Comparison of ENCODE assay signal across 28 mouse cellular contexts in the genomic region with DNA sequence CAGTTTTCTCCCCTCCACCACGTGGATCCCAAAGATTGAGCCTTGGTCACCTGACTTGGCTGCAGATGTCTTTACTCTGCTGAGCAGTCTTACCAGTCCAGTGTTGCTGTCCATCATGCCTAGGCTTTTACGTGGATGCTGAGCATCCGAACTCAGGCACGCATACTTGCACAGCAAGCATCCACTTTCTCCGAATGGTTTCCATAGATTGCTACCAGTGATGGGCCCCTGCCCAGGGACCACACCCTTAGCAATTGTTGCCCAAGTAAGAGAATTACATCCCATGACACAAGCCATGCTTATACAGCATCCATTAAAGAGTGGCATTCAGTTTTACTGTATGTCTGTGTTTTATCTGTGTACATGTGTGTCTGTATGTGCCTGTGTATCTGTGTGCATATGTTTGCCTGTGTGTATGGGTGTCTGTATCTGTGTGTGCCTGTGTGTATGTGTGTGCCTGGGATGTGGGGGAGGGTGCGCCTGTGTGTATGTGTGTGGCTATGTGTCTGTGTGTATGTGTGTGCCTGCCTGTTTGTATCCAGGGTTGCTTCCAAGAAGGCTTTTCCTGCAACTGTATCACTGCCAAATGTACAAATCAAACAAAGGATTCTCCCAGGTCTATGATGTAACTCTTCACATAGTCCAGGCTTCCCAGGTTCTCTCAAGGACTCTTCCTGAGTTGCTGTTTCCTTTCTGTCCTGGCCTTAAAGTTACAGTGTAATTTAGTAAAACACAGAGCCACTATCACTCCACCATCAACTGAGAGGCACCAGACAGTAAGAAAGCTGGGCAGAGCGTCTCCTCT. TPM values are rescaled to one million over a fixed set of nuclear protein-coding genes. Genes with fewer than 3 reads are reported as not detected.
A peak's percentile ranks its signal among the peaks of the same experiment; 100 is the strongest.
DNase-seq lines count a peak whose midpoint lies in the region; ATAC-seq and TF ChIP-seq lines count a peak whose summit lies in the region.
"Had no signal": no experiment of that assay in that cellular context is flagged by ENCODE, and none has a peak within 500 bp of the region (broad histone marks: within the 10 kb centered on the region; RNA-seq: fewer than 3 reads in every experiment).

No protein-coding gene starts in this region.

- peak overlapping the region; percentile 38 for H3K27ac ChIP-seq in heart, adult 2 months
- H3K27ac ChIP-seq in heart, embryonic 11.5 days (ENCODE audit: low read depth, low read length), result no peak overlapping the region
- no peak overlapping the region for H3K27ac ChIP-seq in kidney, embryonic 15.5 days
- peak overlapping the region; percentile 45; the same call in 1 of the 2 replicates for H3K27ac ChIP-seq in brown adipose tissue, adult 24 weeks (replicated peaks; ENCODE audit: low read depth, low read length)
- H3K27ac ChIP-seq: embryonic facial prominence, embryonic 15.5 days; gastrocnemius, adult 2 months; hindbrain, embryonic 12.5 days; left cerebral cortex, adult 2 months; stomach, postnatal 0 days had no signal

- TF ChIP-seq POLR2A in heart, adult 2 months (IDR thresholded peaks at IDR 0.05; ENCODE audit: insufficient read depth, low read depth, low read length), result no peak; the same call in 1 of the 2 replicates

- no peaks in the 10 kb centered on the region for H3K79me2 ChIP-seq in heart, adult 2 months (replicated peaks; ENCODE audit: control insufficient read depth, insufficient read depth, low read length)

- H3K4me3 ChIP-seq in heart, adult 2 months, result no peak overlapping the region
- no peak overlapping the region for H3K4me3 ChIP-seq in heart, embryonic 11.5 days (ENCODE audit: low read depth, low read length)
- no peak overlapping the region for H3K4me3 ChIP-seq in kidney, embryonic 15.5 days (replicated peaks)
- H3K4me3 ChIP-seq in brown adipose tissue, adult 24 weeks (ENCODE audit: insufficient read depth, low read depth, low read length), result no peak overlapping the region
- H3K4me3 ChIP-seq: embryonic facial prominence, embryonic 15.5 days; gastrocnemius, adult 2 months; hindbrain, embryonic 12.5 days; left cerebral cortex, adult 2 months had no signal

- no peak for DNase-seq in heart, adult 2 months
- DNase-seq in kidney, adult 11 months, result peak; percentile 3
- DNase-seq in lung, postnatal 10 days, result peak; percentile 43
- no peak for DNase-seq in lung, postnatal 25 days (ENCODE audit: low spot score)
- DNase-seq: adrenal gland, postnatal 36 days; cerebellum, adult 11 months; cerebellum, adult 9-11 months; gastrocnemius, adult 2 months; kidney, adult 9 months; lung, postnatal 14 days; thymus, adult 2 months; thymus, postnatal 4 days had no signal

- no peak overlapping the region for H3K9ac ChIP-seq in heart, adult 2 months (ENCODE audit: low read depth, low read length)
- no peak overlapping the region for H3K9ac ChIP-seq in heart, embryonic 11.5 days (ENCODE audit: low read depth, low read length)
- no peak overlapping the region for H3K9ac ChIP-seq in kidney, embryonic 15.5 days
- H3K9ac ChIP-seq: embryonic facial prominence, embryonic 15.5 days; hindbrain, embryonic 12.5 days had no signal

- WGBS in heart, adult 2 months, result 51% methylated on average over 7 of the region's 7 CpGs
- WGBS in heart, embryonic 11.5 days (ENCODE audit: insufficient replicate concordance), result 86% methylated on average over 7 of the region's 7 CpGs
- WGBS in kidney, embryonic 15.5 days, result 93% methylated on average over 7 of the region's 7 CpGs

- H3K27me3 ChIP-seq in heart, adult 2 months (ENCODE audit: control insufficient read depth, insufficient read depth, low read length), result no peaks in the 10 kb centered on the region
- H3K27me3 ChIP-seq in heart, embryonic 11.5 days (ENCODE audit: control insufficient read depth, insufficient read depth, low read length), result no peaks in the 10 kb centered on the region
- H3K27me3 ChIP-seq in kidney, embryonic 15.5 days, result no peaks in the 10 kb centered on the region
- H3K27me3 ChIP-seq: embryonic facial prominence, embryonic 15.5 days; hindbrain, embryonic 12.5 days had no signal

- H3K4me1 ChIP-seq in heart, adult 2 months (ENCODE audit: control insufficient read depth, insufficient read depth, low read length), result peaks cover 14% of the 10 kb centered on the region
- peaks cover 25% of the 10 kb centered on the region for H3K4me1 ChIP-seq in heart, embryonic 11.5 days (ENCODE audit: control insufficient read depth, insufficient read depth, low read length)
- H3K4me1 ChIP-seq in kidney, embryonic 15.5 days, result peaks cover 47% of the 10 kb centered on the region
- H3K4me1 ChIP-seq in brown adipose tissue, adult 24 weeks (ENCODE audit: control insufficient read depth, insufficient read depth, insufficient read length, low read length), result no peaks in the 10 kb centered on the region; the same call in 1 of the 2 replicates

- TF ChIP-seq EP300 in heart, adult 2 months (IDR thresholded peaks at IDR 0.05; ENCODE audit: insufficient read depth, low read depth, low read length), result 0 out of 2 replicates have a peak, but pooled peaks have one; percentile 12

- no peak for TF ChIP-seq CTCF in heart, adult 2 months (IDR thresholded peaks at IDR 0.05)

- ATAC-seq in heart, embryonic 11.5 days (replicated peaks; ENCODE audit: insufficient number of reproducible peaks, low FRiP score, low TSS enrichment), result no peak
- no peak for ATAC-seq in kidney, embryonic 15.5 days (replicated peaks; ENCODE audit: low FRiP score)
- ATAC-seq: CD4-positive, CD25-positive, alpha-beta regulatory T cell, adult 4 months; forebrain, embryonic 14.5 days had no signal

- H3K4me2 ChIP-seq in heart, embryonic 11.5 days, result no peak overlapping the region
- H3K4me2 ChIP-seq in kidney, embryonic 15.5 days, result no peak overlapping the region
- H3K4me2 ChIP-seq: embryonic facial prominence, embryonic 15.5 days; hindbrain, embryonic 12.5 days had no signal

- intact Hi-C loops in heart, adult 2 months (cut with DNase I), result no loop called here

- H3K9me3 ChIP-seq in heart, embryonic 11.5 days (replicated peaks; ENCODE audit: control insufficient read depth, low read length), result no peaks in the 10 kb centered on the region
- no peaks in the 10 kb centered on the region for H3K9me3 ChIP-seq in kidney, embryonic 15.5 days (replicated peaks)
- H3K9me3 ChIP-seq: embryonic facial prominence, embryonic 15.5 days; hindbrain, embryonic 12.5 days had no signal

- peaks cover 9% of the 10 kb centered on the region for H3K36me3 ChIP-seq in heart, adult 2 months (ENCODE audit: control insufficient read depth, insufficient read depth, low read length)
- H3K36me3 ChIP-seq in heart, embryonic 11.5 days (ENCODE audit: control insufficient read depth, insufficient read depth, low read length), result peaks cover 37% of the 10 kb centered on the region
- H3K36me3 ChIP-seq in kidney, embryonic 15.5 days, result peaks cover 65% of the 10 kb centered on the region

RNA-seq across cellular contexts. Expression of a gene that starts 2.9 kb away (rescaled TPM):
- total RNA-seq in heart, adult 2 months (2021), result 10 to 100 TPM; 20.0 to 20.5 TPM
- polyA plus RNA-seq in heart, adult 2 months (2012; rRNA removed), result 31.4 and 40.8 TPM in 2 replicates
- 213 and 217 TPM in 2 replicates for polyA plus RNA-seq in heart, embryonic 11.5 days (2014; fragmentation: Nextera tagmentation; extraction: Ambion mirVana)
- polyA plus RNA-seq in kidney, embryonic 15.5 days (2015; fragmentation: Nextera tagmentation; extraction: Ambion mirVana), result 324 and 356 TPM in 2 replicates
- polyA plus RNA-seq in brown adipose tissue, adult 24 weeks (2012; ENCODE audit: insufficient read depth, insufficient read length, missing spikeins), result 9.4 and 11.6 TPM in 2 replicates

RNA-seq across cellular contexts. Expression of a gene that starts 6.1 kb away (rescaled TPM):
- 10 to 100 TPM; 32.5 to 33.1 TPM for total RNA-seq in heart, adult 2 months (2021)
- polyA plus RNA-seq in heart, adult 2 months (2012; rRNA removed), result 44.4 and 51.6 TPM in 2 replicates
- 86.4 and 228 TPM in 2 replicates for polyA plus RNA-seq in heart, embryonic 11.5 days (2014; fragmentation: Nextera tagmentation; extraction: Ambion mirVana)
- polyA plus RNA-seq in kidney, embryonic 15.5 days (2015; fragmentation: Nextera tagmentation; extraction: Ambion mirVana), result 300 and 320 TPM in 2 replicates
- 13.6 and 16.8 TPM in 2 replicates for polyA plus RNA-seq in brown adipose tissue, adult 24 weeks (2012; ENCODE audit: insufficient read depth, insufficient read length, missing spikeins)

RNA-seq across cellular contexts. Expression of a gene that starts 9.3 kb away (rescaled TPM):
- under 1 TPM; 0.34 to 0.55 TPM for total RNA-seq in heart, adult 2 months (2021)
- 0.23 and 0.64 TPM in 2 replicates for polyA plus RNA-seq in heart, adult 2 months (2012; rRNA removed)
- not detected in 2 replicates for polyA plus RNA-seq in heart, embryonic 11.5 days (2014; fragmentation: Nextera tagmentation; extraction: Ambion mirVana)
- 1.6 TPM in 1 of 2 replicates, not detected in the other for polyA plus RNA-seq in kidney, embryonic 15.5 days (2015; fragmentation: Nextera tagmentation; extraction: Ambion mirVana)
- not detected in 2 replicates for polyA plus RNA-seq in brown adipose tissue, adult 24 weeks (2012; ENCODE audit: insufficient read depth, insufficient read length, missing spikeins)
- total RNA-seq: common myeloid progenitor, adult 5-6 weeks; gastrocnemius, adult 2 months; heart, postnatal 14 days; layer of hippocampus, postnatal 10 days; left cerebral cortex, adult 2 months; left cerebral cortex, postnatal 36 days; neutrophil, adult 5-6 weeks had no signal
- polyA plus RNA-seq: CD4-positive, CD25-positive, alpha-beta regulatory T cell, adult 4 months; forebrain, embryonic 14.5 days; frontal cortex, adult 2 months; hindbrain, embryonic 12.5 days; midbrain, postnatal 0 days had no signal

RNA-seq across cellular contexts. Expression of a gene that starts 9.3 kb away (rescaled TPM):
- total RNA-seq in heart, adult 2 months (2021), result under 1 TPM; 0.23 to 0.29 TPM
- polyA plus RNA-seq in heart, adult 2 months (2012; rRNA removed), result 1.00 and 1.2 TPM in 2 replicates
- 4.4 and 4.6 TPM in 2 replicates for polyA plus RNA-seq in heart, embryonic 11.5 days (2014; fragmentation: Nextera tagmentation; extraction: Ambion mirVana)
- polyA plus RNA-seq in kidney, embryonic 15.5 days (2015; fragmentation: Nextera tagmentation; extraction: Ambion mirVana), result 5.2 and 5.4 TPM in 2 replicates
- not detected in 2 replicates for polyA plus RNA-seq in brown adipose tissue, adult 24 weeks (2012; ENCODE audit: insufficient read depth, insufficient read length, missing spikeins)
- total RNA-seq: gastrocnemius, adult 2 months had no signal

RNA-seq across cellular contexts. Expression of a gene that starts 10.1 kb away (rescaled TPM):
- 1 to 10 TPM in 1 of 2 experiments, under 1 TPM in 1; 0.31 to 2.4 TPM for total RNA-seq in heart, adult 2 months (2021)
- polyA plus RNA-seq in heart, adult 2 months (2012; rRNA removed), result 0.32 and 1.4 TPM in 2 replicates
- polyA plus RNA-seq in heart, embryonic 11.5 days (2014; fragmentation: Nextera tagmentation; extraction: Ambion mirVana), result 1.4 and 1.8 TPM in 2 replicates
- polyA plus RNA-seq in kidney, embryonic 15.5 days (2015; fragmentation: Nextera tagmentation; extraction: Ambion mirVana), result 0.41 and 0.52 TPM in 2 replicates
- polyA plus RNA-seq in brown adipose tissue, adult 24 weeks (2012; ENCODE audit: insufficient read depth, insufficient read length, missing spikeins), result not detected in 2 replicates
- total RNA-seq: adrenal gland, postnatal 36 days; common myeloid progenitor, adult 5-6 weeks; gastrocnemius, adult 2 months; layer of hippocampus, postnatal 10 days; left cerebral cortex, adult 2 months; left cerebral cortex, postnatal 36 days; midbrain, postnatal 0 days had no signal
- polyA plus RNA-seq: CD4-positive, CD25-positive, alpha-beta regulatory T cell, adult 4 months; midbrain, postnatal 0 days had no signal

Comparison
In these comparisons a context has a peak if more than half of its experiments do, and no peak if none do; other contexts are left out.
1. DNase-seq: peak in kidney, adult 11 months (single experiment) and lung, postnatal 10 days (single experiment); none in heart, adult 2 months (0 of 2) and lung, postnatal 25 days (single experiment).
2. H3K27ac ChIP-seq: peak in heart, adult 2 months (single experiment) and brown adipose tissue, adult 24 weeks (single experiment); none in heart, embryonic 11.5 days (single experiment) and kidney, embryonic 15.5 days (single experiment).